Comparison of ENCODE assay signal across 22 mouse cellular contexts in the genomic region with DNA sequence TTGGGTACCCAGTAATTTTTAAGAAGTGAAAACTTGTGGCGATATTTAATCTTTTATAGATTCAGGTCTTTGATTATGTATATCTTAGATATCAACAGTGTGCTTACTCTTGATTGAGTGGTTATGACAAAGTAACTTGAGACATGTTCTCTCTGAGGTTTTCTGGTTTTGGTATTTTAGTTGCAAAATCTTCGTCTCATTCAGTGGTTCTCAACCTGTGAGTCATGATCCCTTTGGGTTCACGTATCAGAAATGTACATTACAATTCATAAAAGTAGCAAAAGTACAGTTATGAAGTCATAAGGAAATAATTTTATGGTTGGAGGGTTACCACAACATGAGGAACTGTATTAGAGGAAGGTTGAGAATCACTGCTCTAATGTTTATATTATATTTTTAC. TPM values are rescaled to one million over a fixed set of nuclear protein-coding genes. Genes with fewer than 3 reads are reported as not detected.
DNase-seq lines count a peak whose midpoint lies in the region; TF ChIP-seq lines count a peak whose summit lies in the region.
"Had no signal": no experiment of that assay in that cellular context is flagged by ENCODE, and none has a peak within 500 bp of the region (broad histone marks: within the 10 kb centered on the region; RNA-seq: fewer than 3 reads in every experiment).

No protein-coding gene starts in this region.

- peak overlapping the region; percentile 18; the same call in 1 of the 2 replicates for H3K27ac ChIP-seq in embryonic fibroblast, embryonic 13.5 days (ENCODE audit: insufficient read depth, low read length)
- H3K27ac ChIP-seq: embryonic facial prominence, embryonic 10.5 days; embryonic facial prominence, embryonic 12.5 days; forebrain, embryonic 10.5 days; forebrain, embryonic 12.5 days had no signal

- no peaks in the 10 kb centered on the region for H3K79me3 ChIP-seq in C2C12 (ENCODE audit: low read depth)

- intact Hi-C loops in left cerebral cortex, postnatal 10 days (cut with DNase I) = no loop called here

- H3K79me2 ChIP-seq in C2C12 (ENCODE audit: control insufficient read depth, insufficient read depth) = no peaks in the 10 kb centered on the region

- no peaks in the 10 kb centered on the region for H3K27me3 ChIP-seq in C2C12 (ENCODE audit: control insufficient read depth, insufficient read depth, insufficient read length)
- H3K27me3 ChIP-seq: embryonic facial prominence, embryonic 12.5 days; forebrain, embryonic 12.5 days; Patski had no signal

- peak; percentile 56 for DNase-seq in 3T3-L1 (ENCODE audit: low read depth, low spot score)
- DNase-seq in lung, postnatal 25 days (ENCODE audit: low spot score) = no peak
- DNase-seq in spleen, postnatal 36 days (ENCODE audit: low spot score in 2 of 2) = no peak
- DNase-seq in left cerebral cortex, postnatal 10 days (ENCODE audit: extremely low spot score in 1 of 2, low spot score in 2 of 2) = no peak
- DNase-seq: adrenal gland, adult 8-10 months; adrenal gland, postnatal 14 days; adrenal gland, postnatal 36 days; B cell, adult 2 months; cerebellum, adult 11-12 months; cerebellum, adult 2 months; cerebellum, adult 9-10 months; cerebellum, postnatal 10 days; cerebellum, postnatal 25 days had no signal

- no peak for TF ChIP-seq POLR2A in embryonic fibroblast, embryonic 13.5 days (IDR thresholded peaks at IDR 0.05; ENCODE audit: low read depth, low read length)

- H3ac ChIP-seq in C2C12 (ENCODE audit: control insufficient read depth, insufficient read length, low read depth) = no peak overlapping the region

- no peaks in the 10 kb centered on the region for H3K36me3 ChIP-seq in C2C12 (ENCODE audit: control insufficient read depth, insufficient read depth)
- H3K36me3 ChIP-seq: embryonic facial prominence, embryonic 12.5 days; forebrain, embryonic 12.5 days had no signal

- H3K4me3 ChIP-seq in C2C12 (ENCODE audit: insufficient read depth, poor library complexity, severe bottlenecking) = no peak overlapping the region
- H3K4me3 ChIP-seq in embryonic fibroblast, embryonic 13.5 days (ENCODE audit: insufficient read depth, low read length) = no peak overlapping the region
- H3K4me3 ChIP-seq: embryonic facial prominence, embryonic 10.5 days; embryonic facial prominence, embryonic 12.5 days; erythroblast, embryonic 14.5 days; forebrain, embryonic 10.5 days; forebrain, embryonic 12.5 days had no signal

- H3K4me1 ChIP-seq in embryonic fibroblast, embryonic 13.5 days (ENCODE audit: control insufficient read depth, insufficient read depth, low read length) = no peaks in the 10 kb centered on the region
- H3K4me1 ChIP-seq: embryonic facial prominence, embryonic 10.5 days; embryonic facial prominence, embryonic 12.5 days; forebrain, embryonic 10.5 days; forebrain, embryonic 12.5 days had no signal

- TF ChIP-seq CTCF in C2C12 (IDR thresholded peaks at IDR 0.05; ENCODE audit: control insufficient read depth, insufficient read depth, insufficient read length) = no peak
- no peak for TF ChIP-seq CTCF in embryonic fibroblast, embryonic 13.5 days (IDR thresholded peaks at IDR 0.05; ENCODE audit: borderline replicate concordance, insufficient read depth, low read length)

TF ChIP-seq in C2C12, 6 proteins besides CTCF, POLR2A, EP300 and RAD21:
- TF ChIP-seq MYOD1 (IDR thresholded peaks at IDR 0.05; ENCODE audit: control insufficient read depth, insufficient read length, low read depth) (no peak), FOSL1 (IDR thresholded peaks at IDR 0.05; ENCODE audit: insufficient read depth, low read length, poor library complexity, severe bottlenecking) (no peak), CEBPB (IDR thresholded peaks at IDR 0.05; ENCODE audit: low read depth) (peak; percentile 87)

RNA-seq across cellular contexts. Expression of a gene that starts 27.1 kb away (rescaled TPM):
- 0.02 TPM for polyA plus RNA-seq in C2C12 (2012; fragmentation: generic; extraction: Trizol)
- polyA plus RNA-seq in embryonic fibroblast, embryonic 13.5 days (2011; ENCODE audit: insufficient read length, low read depth, missing spikeins) = not detected in 2 replicates
- 10 to 100 TPM; 40.1 to 41.7 TPM for total RNA-seq in left cerebral cortex, postnatal 10 days (2021)
- total RNA-seq: MEL had no signal
- polyA plus RNA-seq: erythroblast, embryonic 14.5 days had no signal

RNA-seq across cellular contexts. Expression of a gene that starts 32.0 kb away (rescaled TPM):
- polyA plus RNA-seq in C2C12 (2012; fragmentation: generic; extraction: Trizol) = 8.2 TPM
- polyA plus RNA-seq in embryonic fibroblast, embryonic 13.5 days (2011; ENCODE audit: insufficient read length, low read depth, missing spikeins) = 34.7 and 48.3 TPM in 2 replicates
- total RNA-seq in left cerebral cortex, postnatal 10 days (2021) = 10 to 100 TPM; 42.1 to 47.9 TPM

RNA-seq across cellular contexts. Expression of a gene that starts 32.1 kb away (rescaled TPM):
- 4.1 TPM for polyA plus RNA-seq in C2C12 (2012; fragmentation: generic; extraction: Trizol)
- 12.2 and 14.0 TPM in 2 replicates for polyA plus RNA-seq in embryonic fibroblast, embryonic 13.5 days (2011; ENCODE audit: insufficient read length, low read depth, missing spikeins)
- total RNA-seq in left cerebral cortex, postnatal 10 days (2021) = 1 to 10 TPM; 7.9 to 9.1 TPM

RNA-seq across cellular contexts. Expression of a gene that starts 52.2 kb away (rescaled TPM):
- 7.1 TPM for polyA plus RNA-seq in C2C12 (2012; fragmentation: generic; extraction: Trizol)
- polyA plus RNA-seq in embryonic fibroblast, embryonic 13.5 days (2011; ENCODE audit: insufficient read length, low read depth, missing spikeins) = 31.7 and 32.2 TPM in 2 replicates
- total RNA-seq in left cerebral cortex, postnatal 10 days (2021) = 10 to 100 TPM; 22.6 to 24.5 TPM
